Mouse (Mus musculus) liver, postnatal 0 days (tissue): Measurements from ENCODE around the gene Zfp511. TPM values are rescaled to one million over a fixed set of nuclear protein-coding genes. Genes with fewer than 3 reads are reported as not detected.
A peak's percentile ranks its signal among the peaks of the same experiment; 100 is the strongest.

ENCODE experiments used
- ATAC-seq: fragments of 200-750 bp; cut with Nextera tagmentation; 2 replicates; pipeline ENCODE4 v1.8.0; 2017; ENCODE audit warnings: mild to moderate bottlenecking, moderate library complexity
- DNase-seq: peaks from one replicate; pipeline ENCODE4 v3.0.0-alpha.2; 2016
- H3K27ac ChIP-seq: fragments of 300-500 bp; sonication (generic); 2 replicates; pipeline ENCODE4 v1.5.1; 2014; ENCODE audit warnings: antibody characterized with exemption, moderate library complexity, mild to moderate bottlenecking, low read depth
- H3K27me3 ChIP-seq: fragments of 300-500 bp; sonication (generic); 2 replicates; pipeline ENCODE4 v1.6.1; 2014; ENCODE audit warnings: low read length, control low read depth, mixed read lengths; ENCODE audit not compliant: insufficient read depth
- H3K36me3 ChIP-seq: fragments of 300-500 bp; sonication (generic); replicated peaks from 2 replicates; pipeline ENCODE4 v1.6.1; 2014; ENCODE audit warnings: mild to moderate bottlenecking, control low read depth, low read length, moderate library complexity, mixed read lengths; ENCODE audit not compliant: insufficient read depth
- H3K4me1 ChIP-seq: fragments of 300-500 bp; sonication (generic); 2 replicates; pipeline ENCODE4 v1.6.1; 2014; ENCODE audit warnings: antibody characterized with exemption, mild to moderate bottlenecking, control low read depth; ENCODE audit not compliant: insufficient read depth
- H3K4me2 ChIP-seq: fragments of 300-500 bp; sonication (generic); 2 replicates; pipeline ENCODE4 v1.6.1; 2014; ENCODE audit warnings: low read depth, mild to moderate bottlenecking, low read length, moderate library complexity, mixed read lengths
- H3K4me3 ChIP-seq: fragments of 300-500 bp; sonication (generic); 2 replicates; pipeline ENCODE4 v1.5.1; 2014; ENCODE audit warnings: low read depth, low read length
- H3K9ac ChIP-seq: fragments of 300-500 bp; sonication (generic); replicated peaks from 2 replicates; pipeline ENCODE4 v1.6.1; 2014; ENCODE audit warnings: mild to moderate bottlenecking, moderate library complexity
- H3K9me3 ChIP-seq: fragments of 300-500 bp; sonication (generic); 2 replicates; pipeline ENCODE4 v1.6.1; 2016; ENCODE audit warnings: mild to moderate bottlenecking, control low read depth, low read length, mixed read lengths
- CTCF ChIP-seq: sonication (generic); IDR thresholded peaks from 2 replicates; pipeline ENCODE4 v1.5.1; 2016; ENCODE audit warnings: antibody characterized with exemption, low read depth
- EP300 ChIP-seq: IDR thresholded peaks from 2 replicates; pipeline ENCODE4 v1.6.1; 2016; ENCODE audit warnings: antibody characterized with exemption, low read depth, mild to moderate bottlenecking
- WGBS: fragments of 180-500 bp; shearing (Covaris S2); extraction: QIAGEN DNeasy Blood & Tissue Kit; methylation state at CpG from one replicate; pipeline ENCODE4 v1.1.7; 2014; ENCODE audit not compliant: insufficient replicate concordance; 5-methylcytosine and 5-hydroxymethylcytosine counted together
- polyA plus RNA-seq: library from polyadenylated mRNA; unstranded; fragments of >200 nt; fragmentation: Nextera tagmentation; extraction: Ambion mirVana; gene quantifications from 2 replicates; pipeline ENCODE4 v1.2.1, GENCODE M21; 2015

Zfp511 gene
- polyA plus RNA-seq, 1 experiment from 2014 or later = 10.7 TPM

- TF ChIP-seq EP300 = no peak
- no peak overlapping the region for H3K9ac ChIP-seq
- H3K27ac ChIP-seq = no peak overlapping the region
- H3K4me3 ChIP-seq = no peak overlapping the region
- no peak overlapping the region for H3K4me2 ChIP-seq
- H3K27me3 ChIP-seq = no peaks in the 10 kb centered on the region
- H3K4me1 ChIP-seq = no peaks in the 10 kb centered on the region
- H3K9me3 ChIP-seq = peaks cover 3% of the 10 kb centered on the region
- ATAC-seq = no peak
- DNase-seq = no peak
- 92% methylated on average over 17 of the region's 17 CpGs for WGBS
- H3K36me3 ChIP-seq = peaks cover 11% of the 10 kb centered on the region
Observed at GRCm38 (mm10) chr7:140011336-140011735, 24.9 kb upstream of the Zfp511 start.

GRCm38 (mm10) chr7:140031771-140032170 lies 4.4 kb upstream of the Zfp511 start:
- peaks cover 52% of the 10 kb centered on the region for H3K36me3 ChIP-seq
- TF ChIP-seq EP300 (no peak), CTCF (no peak)

GRCm38 (mm10) chr7:140032366-140032765 lies 3.8 kb upstream of the Zfp511 start:
- Histone ChIP-seq H3K27me3 (no peaks in the 10 kb centered on the region), H3K4me2 (no peak overlapping the region), H3K4me1 (peaks cover 16% of the 10 kb centered on the region), H3K9ac (no peak overlapping the region), H3K4me3 (no peak overlapping the region), H3K9me3 (peaks cover 5% of the 10 kb centered on the region), H3K27ac (no peak overlapping the region), H3K36me3 (peaks cover 52% of the 10 kb centered on the region)
- ATAC-seq (no peak), DNase-seq (no peak)
- TF ChIP-seq EP300 = no peak
- no peak for TF ChIP-seq CTCF
- WGBS = 93% methylated on average over 10 of the region's 10 CpGs

More at GRCm38 (mm10) chr7:140031771-140032170, 4.4 kb upstream of the Zfp511 start:
- DNase-seq (no peak), ATAC-seq (no peak)
- H3K27me3 ChIP-seq = no peaks in the 10 kb centered on the region
- H3K4me1 ChIP-seq = peaks cover 11% of the 10 kb centered on the region
- H3K4me2 ChIP-seq = no peak overlapping the region
- 93% methylated on average over 12 of the region's 12 CpGs for WGBS
- no peak overlapping the region for H3K4me3 ChIP-seq
- H3K27ac ChIP-seq = no peak overlapping the region
- peaks cover 5% of the 10 kb centered on the region for H3K9me3 ChIP-seq
- no peak overlapping the region for H3K9ac ChIP-seq

GRCm38 (mm10) chr7:140033386-140033785 lies 2.8 kb upstream of the Zfp511 start:
- Histone ChIP-seq H3K36me3 (peaks cover 47% of the 10 kb centered on the region), H3K4me1 (peaks cover 16% of the 10 kb centered on the region), H3K4me3 (no peak overlapping the region), H3K9me3 (peaks cover 2% of the 10 kb centered on the region), H3K9ac (no peak overlapping the region), H3K27ac (no peak overlapping the region), H3K27me3 (no peaks in the 10 kb centered on the region), H3K4me2 (no peak overlapping the region)
- ATAC-seq (no peak), DNase-seq (no peak)
- no peak for TF ChIP-seq EP300
- no peak for TF ChIP-seq CTCF
- WGBS = 92% methylated on average over 9 of the region's 9 CpGs

GRCm38 (mm10) chr7:140035456-140035855 lies 735 bp upstream of the Zfp511 start:
- DNase-seq (no peak), ATAC-seq (no peak)
- Histone ChIP-seq H3K36me3 (peaks cover 32% of the 10 kb centered on the region), H3K4me1 (peaks cover 16% of the 10 kb centered on the region), H3K9ac (peak overlapping the region; percentile 83), H3K27ac (peak overlapping the region; percentile 74), H3K27me3 (no peaks in the 10 kb centered on the region), H3K4me3 (peak overlapping the region; percentile 75), H3K4me2 (peak overlapping the region; percentile 82), H3K9me3 (no peaks in the 10 kb centered on the region)
- WGBS = 17% methylated on average over 7 of the region's 7 CpGs
- TF ChIP-seq EP300 = no peak
- TF ChIP-seq CTCF = no peak

- peak overlapping the region; percentile 75 for H3K4me3 ChIP-seq
- DNase-seq = no peak
- WGBS = 64% methylated on average over 3 of the region's 3 CpGs
- no peak for TF ChIP-seq EP300
- TF ChIP-seq CTCF = no peak
- no peaks in the 10 kb centered on the region for H3K9me3 ChIP-seq
- H3K27ac ChIP-seq = no peak overlapping the region
- peaks cover 16% of the 10 kb centered on the region for H3K4me1 ChIP-seq
- peak overlapping the region; percentile 82 for H3K4me2 ChIP-seq
- H3K9ac ChIP-seq = peak overlapping the region; percentile 83; the same call in 1 of the 2 replicates
- no peak for ATAC-seq
- H3K36me3 ChIP-seq = peaks cover 20% of the 10 kb centered on the region
- H3K27me3 ChIP-seq = no peaks in the 10 kb centered on the region
Observed at GRCm38 (mm10) chr7:140037171-140037555, 972 bp downstream of the Zfp511 start.

GRCm38 (mm10) chr7:140042728-140043127 lies 6.5 kb downstream of the Zfp511 start:
- ATAC-seq (no peak; the same call in 1 of the 2 replicates), DNase-seq (no peak)
- H3K9ac ChIP-seq = no peak overlapping the region
- 58% methylated on average over 3 of the region's 3 CpGs for WGBS
- no peak overlapping the region for H3K4me2 ChIP-seq
- peaks cover 8% of the 10 kb centered on the region for H3K36me3 ChIP-seq
- no peak overlapping the region for H3K27ac ChIP-seq
- no peak overlapping the region for H3K4me3 ChIP-seq
- TF ChIP-seq CTCF (no peak), EP300 (no peak)
- H3K9me3 ChIP-seq = no peaks in the 10 kb centered on the region
- no peaks in the 10 kb centered on the region; the same call in 1 of the 2 replicates for H3K4me1 ChIP-seq
- H3K27me3 ChIP-seq = peaks cover 30% of the 10 kb centered on the region
